Mouse (Mus musculus): ENCODE measurements at regions not wholly inside any gene's neighbourhood (a gene's known extent, or its start where the extent isn't known, plus 50 kb on each side); places are given as distances from the start of the nearest gene placed in this dataset.

- DNase-seq (ENCODE audit: extremely low read depth): no peak
- Histone ChIP-seq H3K79me2 (replicated peaks; ENCODE audit: control insufficient read depth, extremely low read depth, insufficient read depth, poor library complexity, severe bottlenecking) (no peaks in the 10 kb centered on the region), H3K4me1 (ENCODE audit: control insufficient read depth in 1 of 2, insufficient read depth in 2 of 2) (peaks cover 0 to 7% of the 10 kb centered on the region in 2 experiments; a peak in 1 of 4 replicates), H3K9ac (ENCODE audit: insufficient read depth, low read depth) (no peak overlapping the region), H3K4me3 (replicated peaks in 1 of 3; ENCODE audit: low read depth in 2 of 3, low read length in 2 of 3, poor library complexity in 1 of 3) (no peak overlapping the region), H3K9me3 (replicated peaks; ENCODE audit: low read length) (no peaks in the 10 kb centered on the region), H3K36me3 (replicated peaks in 1 of 2; ENCODE audit: control insufficient read depth in 1 of 2, insufficient read depth in 1 of 2, low read length in 1 of 2) (no peaks in the 10 kb centered on the region), H3K27ac (ENCODE audit: insufficient read depth, low read depth) (no peak overlapping the region), H3K4me2 (ENCODE audit: insufficient read depth, low read depth, poor library complexity, severe bottlenecking) (no peak overlapping the region), H3K27me3 (replicated peaks) (no peaks in the 10 kb centered on the region)
- dilution Hi-C loops (cut with MboI; ENCODE audit: extremely low pct_ligation_motif_present, extremely low pct_unique_long_range_greater_than_20kb, low sequenced_read_pairs) (no loop called here), in situ Hi-C loops (cut with MboI; ENCODE audit: low pct_ligation_motif_present, low pct_unique_long_range_greater_than_20kb, low sequenced_read_pairs) (no loop called here)
- no peak for TF ChIP-seq PAX5 (IDR thresholded peaks at IDR 0.05; ENCODE audit: low read length)
- TF ChIP-seq JUN (IDR thresholded peaks at IDR 0.05; ENCODE audit: insufficient read depth, low read depth, low read length): no peak
- TF ChIP-seq MEF2A (IDR thresholded peaks at IDR 0.05; ENCODE audit: borderline replicate concordance, low read depth, low read length): no peak
- TF ChIP-seq MYC (IDR thresholded peaks at IDR 0.05; ENCODE audit: low read depth, low read length): no peak
These were observed 517.4 kb downstream of the Ptprc start for GRCm38 (mm10) chr1:137658141-137658540.

GRCm38 (mm10) chr1:137656900-137657458 lies 518.5 kb downstream of the Ptprc start:
- Histone ChIP-seq H3K9ac (ENCODE audit: insufficient read depth, low read depth) (no peak overlapping the region), H3K27ac (ENCODE audit: insufficient read depth, low read depth) (no peak overlapping the region), H3K36me3 (replicated peaks in 1 of 2; ENCODE audit: control insufficient read depth in 1 of 2, insufficient read depth in 1 of 2, low read length in 1 of 2) (no peaks in the 10 kb centered on the region), H3K4me1 (ENCODE audit: control insufficient read depth in 1 of 2, insufficient read depth in 2 of 2) (peaks cover 0 to 7% of the 10 kb centered on the region in 2 experiments; a peak in 1 of 4 replicates), H3K4me2 (ENCODE audit: insufficient read depth, low read depth, poor library complexity, severe bottlenecking) (no peak overlapping the region; the same call in 1 of the 2 replicates), H3K4me3 (replicated peaks in 1 of 3; ENCODE audit: low read depth in 2 of 3, low read length in 2 of 3, poor library complexity in 1 of 3) (no peak overlapping the region), H3K9me3 (replicated peaks; ENCODE audit: low read length) (no peaks in the 10 kb centered on the region), H3K79me2 (replicated peaks; ENCODE audit: control insufficient read depth, extremely low read depth, insufficient read depth, poor library complexity, severe bottlenecking) (no peaks in the 10 kb centered on the region), H3K27me3 (replicated peaks) (no peaks in the 10 kb centered on the region)
- dilution Hi-C loops (cut with MboI; ENCODE audit: extremely low pct_ligation_motif_present, extremely low pct_unique_long_range_greater_than_20kb, low sequenced_read_pairs): no loop called here
- in situ Hi-C loops (cut with MboI; ENCODE audit: low pct_ligation_motif_present, low pct_unique_long_range_greater_than_20kb, low sequenced_read_pairs): no loop called here
- DNase-seq (ENCODE audit: extremely low read depth): peak; percentile 55
- TF ChIP-seq ZMIZ1 (IDR thresholded peaks at IDR 0.05; ENCODE audit: low read depth, low read length): no peak
- TF ChIP-seq CHD1 (IDR thresholded peaks at IDR 0.05; ENCODE audit: low read depth, low read length): no peak
- TF ChIP-seq MEF2A (IDR thresholded peaks at IDR 0.05; ENCODE audit: borderline replicate concordance, low read depth, low read length): peak; percentile 83
- TF ChIP-seq E2F4 (IDR thresholded peaks at IDR 0.05; ENCODE audit: insufficient replicate concordance, low read depth, low read length): no peak
- no peak for TF ChIP-seq USF1 (IDR thresholded peaks at IDR 0.05; ENCODE audit: low read depth, low read length)
- TF ChIP-seq PAX5 (IDR thresholded peaks at IDR 0.05; ENCODE audit: low read length): no peak
- no peak for TF ChIP-seq ELF1 (IDR thresholded peaks at IDR 0.05; ENCODE audit: low read depth, low read length)
- TF ChIP-seq USF2 (conservative IDR thresholded peaks at IDR 0.05; ENCODE audit: low read depth, low read length): no peak
- no peak for TF ChIP-seq ZKSCAN1 (IDR thresholded peaks at IDR 0.05; ENCODE audit: borderline replicate concordance, low read depth, low read length)
- TF ChIP-seq ETS1 (conservative IDR thresholded peaks at IDR 0.05; ENCODE audit: low read depth, low read length): no peak
- no peak for TF ChIP-seq MAZ (IDR thresholded peaks at IDR 0.05; ENCODE audit: low read depth, low read length)
- TF ChIP-seq POLR2AphosphoS2 (IDR thresholded peaks at IDR 0.05; ENCODE audit: low read depth, low read length): no peak
- no peak for TF ChIP-seq ZC3H11A (IDR thresholded peaks at IDR 0.05; ENCODE audit: low read depth, low read length)
- no peak for TF ChIP-seq MXI1 (IDR thresholded peaks at IDR 0.05; ENCODE audit: low read depth, low read length)
- TF ChIP-seq MAX (IDR thresholded peaks at IDR 0.05; ENCODE audit: low read length): no peak
- TF ChIP-seq RCOR1 (conservative IDR thresholded peaks at IDR 0.05; ENCODE audit: low read depth, low read length): no peak
- TF ChIP-seq JUND (conservative IDR thresholded peaks at IDR 0.05; ENCODE audit: low read depth, low read length): 0 out of 2 replicates have a peak, but pooled peaks have one; percentile 23
- no peak for TF ChIP-seq CHD2 (IDR thresholded peaks at IDR 0.05; ENCODE audit: low read length)
- TF ChIP-seq GABPA (IDR thresholded peaks at IDR 0.05; ENCODE audit: insufficient replicate concordance, low read depth, low read length): no peak
- no peak for TF ChIP-seq MAFK (IDR thresholded peaks at IDR 0.05; ENCODE audit: insufficient replicate concordance, low read length)
- TF ChIP-seq UBTF (IDR thresholded peaks at IDR 0.05; ENCODE audit: low read depth, low read length): no peak
- TF ChIP-seq CTCF (conservative IDR thresholded peaks at IDR 0.05 in 1 of 2, IDR thresholded peaks at IDR 0.05 in 1 of 2; ENCODE audit: low read depth in 2 of 2, low read length in 2 of 2): no peak
- TF ChIP-seq ZNF384 (IDR thresholded peaks at IDR 0.05; ENCODE audit: low read depth, low read length): no peak
- no peak for TF ChIP-seq SMC3 (IDR thresholded peaks at IDR 0.05; ENCODE audit: low read depth, low read length)
- TF ChIP-seq HCFC1 (IDR thresholded peaks at IDR 0.05; ENCODE audit: low read depth, low read length): no peak
- peak; percentile 43 for TF ChIP-seq JUN (IDR thresholded peaks at IDR 0.05; ENCODE audit: insufficient read depth, low read depth, low read length)
